Mouse (Mus musculus) bone marrow, adult 2 months (tissue): ENCODE results near the gene Entpd3. TPM values are rescaled to one million over a fixed set of nuclear protein-coding genes. Genes with fewer than 3 reads are reported as not detected.
"Not testable (repeated sequence)": the region's sequence is repeated elsewhere in the genome, so short reads cannot be mapped to it uniquely, and the experiment has no call there.

Experiments used
- H3K27ac ChIP-seq: fragments of 200-500 bp; 2 replicates; pipeline ENCODE4 v1.5.1; 2012; ENCODE audit warnings: low read depth, mild to moderate bottlenecking, control low read depth, inconsistent platforms, low read length; ENCODE audit not compliant: control insufficient read depth, poor library complexity, insufficient read depth
- H3K4me1 ChIP-seq: fragments of 200-500 bp; 2 replicates; pipeline ENCODE4 v1.6.1; 2011; ENCODE audit warnings: low read length; ENCODE audit not compliant: control insufficient read depth, insufficient read depth
- H3K4me3 ChIP-seq: fragments of 200-500 bp; replicated peaks from 2 replicates; pipeline ENCODE3; 2011; ENCODE audit warnings: mild to moderate bottlenecking, low read depth, low read length, control low read depth; ENCODE audit not compliant: control insufficient read depth
- CTCF ChIP-seq: fragments of 200-500 bp; IDR thresholded peaks from 2 replicates; pipeline ENCODE4 v1.5.1; 2011; ENCODE audit warnings: low read length, control low read depth; ENCODE audit not compliant: control insufficient read depth, insufficient read depth
- POLR2A ChIP-seq: fragments of 200-500 bp; IDR thresholded peaks from 2 replicates; pipeline ENCODE4 v1.6.1; 2011; ENCODE audit warnings: low read depth, mild to moderate bottlenecking, control low read depth, low read length, borderline replicate concordance; ENCODE audit not compliant: control insufficient read depth
- WGBS: fragments of 180-500 bp; shearing (Covaris S2); methylation state at CpG from one replicate; pipeline ENCODE4 v1.1.7; 2018; 5-methylcytosine and 5-hydroxymethylcytosine counted together
- polyA plus RNA-seq: library from polyadenylated mRNA; stranded (reverse); fragments of >200 nt; gene quantifications from 2 replicates; pipeline ENCODE4 v1.2.4, GENCODE M21; 2011; ENCODE audit warnings: low replicate concordance; ENCODE audit not compliant: missing spikeins, insufficient read depth, insufficient read length

The Entpd3 gene
- polyA plus RNA-seq, 1 experiment = not detected

- 58% methylated on average over 17 of the region's 17 CpGs for WGBS
- TF ChIP-seq CTCF = no peak
- TF ChIP-seq POLR2A = no peak
- Histone ChIP-seq H3K4me3 (no peak overlapping the region), H3K4me1 (no peaks in the 10 kb centered on the region; the same call in none of the 2 replicates), H3K27ac (no peak overlapping the region)
Measured at GRCm38 (mm10) chr9:120528815-120529510, 10.7 kb upstream of the Entpd3 start.

GRCm38 (mm10) chr9:120530471-120530870 lies 9.1 kb upstream of the Entpd3 start:
- TF ChIP-seq POLR2A (no peak), CTCF (no peak)
- no peaks in the 10 kb centered on the region; the same call in none of the 2 replicates for H3K4me1 ChIP-seq
- H3K27ac ChIP-seq = no peak overlapping the region
- 85% methylated on average over 5 of the region's 5 CpGs for WGBS
- H3K4me3 ChIP-seq = no peak overlapping the region

GRCm38 (mm10) chr9:120532062-120532461 lies 7.6 kb upstream of the Entpd3 start:
- Histone ChIP-seq H3K27ac (no peak overlapping the region), H3K4me1 (no peaks in the 10 kb centered on the region; the same call in none of the 2 replicates), H3K4me3 (no peak overlapping the region)
- TF ChIP-seq CTCF = no peak
- no peak for TF ChIP-seq POLR2A
- 74% methylated on average over 6 of the region's 6 CpGs for WGBS

- Histone ChIP-seq H3K4me3 (no peak overlapping the region), H3K27ac (no peak overlapping the region), H3K4me1 (no peaks in the 10 kb centered on the region; the same call in none of the 2 replicates)
- TF ChIP-seq POLR2A (no peak), CTCF (no peak)
- WGBS = 66% methylated on average over 6 of the region's 6 CpGs
Measured at GRCm38 (mm10) chr9:120532691-120533090, 6.9 kb upstream of the Entpd3 start.

GRCm38 (mm10) chr9:120533446-120533950 lies 6.1 kb upstream of the Entpd3 start:
- H3K4me1 ChIP-seq, H3K4me3 ChIP-seq, H3K27ac ChIP-seq: not testable (repeated sequence)
- WGBS = 81% methylated on average over 8 of the region's 8 CpGs

GRCm38 (mm10) chr9:120541411-120541810 lies 1.8 kb downstream of the Entpd3 start:
- 83% methylated on average over 2 of the region's 2 CpGs for WGBS
- H3K4me3 ChIP-seq = no peak overlapping the region
- no peak for TF ChIP-seq CTCF
- TF ChIP-seq POLR2A = no peak

GRCm38 (mm10) chr9:120542241-120542640 lies 2.6 kb downstream of the Entpd3 start:
- TF ChIP-seq CTCF (no peak), POLR2A (no peak)
- Histone ChIP-seq H3K4me1 (peaks cover 4% of the 10 kb centered on the region; the same call in 1 of the 2 replicates), H3K27ac (no peak overlapping the region), H3K4me3 (no peak overlapping the region)
- WGBS = 27% methylated on average over 6 of the region's 6 CpGs

More at GRCm38 (mm10) chr9:120541411-120541810, 1.8 kb downstream of the Entpd3 start:
- H3K4me1 ChIP-seq = peaks cover 2% of the 10 kb centered on the region; the same call in 1 of the 2 replicates
- no peak overlapping the region for H3K27ac ChIP-seq

GRCm38 (mm10) chr9:120545994-120546393 lies 6.4 kb downstream of the Entpd3 start:
- H3K27ac ChIP-seq = no peak overlapping the region
- TF ChIP-seq CTCF = no peak
- no peak for TF ChIP-seq POLR2A
- 7% methylated on average over 2 of the region's 2 CpGs for WGBS
- H3K4me1 ChIP-seq = peaks cover 4% of the 10 kb centered on the region; the same call in 1 of the 2 replicates
- H3K4me3 ChIP-seq = no peak overlapping the region

GRCm38 (mm10) chr9:120546482-120546881 lies 6.9 kb downstream of the Entpd3 start:
- H3K4me3 ChIP-seq = no peak overlapping the region
- no peak overlapping the region for H3K27ac ChIP-seq
- TF ChIP-seq CTCF = no peak
- TF ChIP-seq POLR2A = no peak
- 52% methylated on average over 9 of the region's 9 CpGs for WGBS
- peaks cover 4% of the 10 kb centered on the region; the same call in 1 of the 2 replicates for H3K4me1 ChIP-seq
